9 mouse cellular contexts compared by ENCODE assay signal in the genomic region with DNA sequence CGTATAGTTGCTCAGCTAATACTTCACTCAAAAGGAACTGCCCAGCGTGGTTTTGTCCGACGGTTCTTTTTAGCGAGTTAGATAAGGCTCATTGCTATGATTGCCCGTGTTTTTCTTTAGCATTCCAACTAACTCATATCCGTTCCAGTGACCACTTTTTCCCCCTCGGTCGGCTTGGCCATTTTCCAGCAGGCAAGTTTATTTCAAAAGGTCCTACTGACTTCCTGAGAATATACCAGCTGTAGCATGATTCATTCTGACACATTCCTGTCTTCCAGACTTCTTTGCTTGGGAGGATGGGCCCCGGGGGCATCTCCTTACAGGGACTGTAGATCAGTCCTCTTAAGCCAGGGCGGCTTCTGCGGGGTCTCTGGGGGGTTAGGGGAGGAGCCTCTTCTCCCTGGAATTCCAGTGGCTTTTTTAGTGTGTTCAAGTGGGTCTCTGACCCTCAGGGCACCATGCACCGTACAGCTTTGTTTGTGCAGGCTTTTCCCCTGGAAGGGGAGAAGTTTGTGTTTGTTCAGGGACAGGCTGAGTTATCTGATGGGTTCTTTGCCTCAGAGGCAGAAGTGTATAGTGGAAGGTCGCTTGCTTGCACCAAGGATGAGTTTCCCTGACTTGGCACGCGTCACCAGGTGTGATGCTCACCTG. TPM values are rescaled to one million over a fixed set of nuclear protein-coding genes. Genes with fewer than 3 reads are reported as not detected.
DNase-seq lines count a peak whose midpoint lies in the region; ATAC-seq and TF ChIP-seq lines count a peak whose summit lies in the region.
"Had no signal": no experiment of that assay in that cellular context is flagged by ENCODE, and none has a peak within 500 bp of the region (broad histone marks: within the 10 kb centered on the region; RNA-seq: fewer than 3 reads in every experiment).

No protein-coding gene starts in this region.

- TF ChIP-seq EP300 in heart, adult 2 months (IDR thresholded peaks at IDR 0.05; ENCODE audit: insufficient read depth, low read depth, low read length) = no peak

- 19% methylated on average over 16 of the region's 16 CpGs for WGBS in heart, adult 2 months
- WGBS in forebrain, embryonic 14.5 days = 61% methylated on average over 16 of the region's 16 CpGs

- peak overlapping the region; percentile 13 for H3K27ac ChIP-seq in heart, adult 2 months
- H3K27ac ChIP-seq in forebrain, embryonic 14.5 days (ENCODE audit: low read depth, low read length) = no peak overlapping the region

- TF ChIP-seq CTCF in heart, adult 2 months (IDR thresholded peaks at IDR 0.05) = no peak

- intact Hi-C loops in heart, adult 2 months (cut with DNase I) = no loop called here

- H3K4me1 ChIP-seq in heart, adult 2 months (ENCODE audit: control insufficient read depth, insufficient read depth, low read length) = peaks cover 24% of the 10 kb centered on the region
- peaks cover 5% of the 10 kb centered on the region; the same call in 1 of the 2 replicates for H3K4me1 ChIP-seq in forebrain, embryonic 14.5 days (ENCODE audit: control insufficient read depth, insufficient read depth, low read length)

- H3K79me2 ChIP-seq in heart, adult 2 months (replicated peaks; ENCODE audit: control insufficient read depth, insufficient read depth, low read length) = no peaks in the 10 kb centered on the region; the same call in 1 of the 2 replicates

- ATAC-seq in forebrain, embryonic 14.5 days = no peak

- no peaks in the 10 kb centered on the region for H3K9me3 ChIP-seq in forebrain, embryonic 14.5 days (replicated peaks; ENCODE audit: control insufficient read depth, low read length)

- peak; percentile 49 for DNase-seq in urinary bladder, postnatal 25 days (ENCODE audit: low spot score)
- no peak for DNase-seq in urinary bladder, adult 18-20 months (ENCODE audit: low spot score in 2 of 2)
- peak in 1 of 2 experiments; percentile 58 for DNase-seq in heart, adult 2 months
- peak; percentile 93 for DNase-seq in kidney, postnatal 10 days
- DNase-seq in retina, postnatal 1 day = peak; percentile 63
- DNase-seq in right cerebral cortex, postnatal 4 days = no peak
- DNase-seq in forebrain, embryonic 14.5 days (ENCODE audit: low spot score) = no peak
- DNase-seq in gastrocnemius, adult 18-20 months (ENCODE audit: low spot score) = no peak

- TF ChIP-seq POLR2A in heart, adult 2 months (IDR thresholded peaks at IDR 0.05; ENCODE audit: insufficient read depth, low read depth, low read length) = no peak

- no peaks in the 10 kb centered on the region for H3K27me3 ChIP-seq in heart, adult 2 months (ENCODE audit: control insufficient read depth, insufficient read depth, low read length)
- H3K27me3 ChIP-seq in forebrain, embryonic 14.5 days (replicated peaks; ENCODE audit: control insufficient read depth, insufficient read depth, low read length) = peaks cover 9% of the 10 kb centered on the region

- peaks cover 38% of the 10 kb centered on the region for H3K36me3 ChIP-seq in heart, adult 2 months (ENCODE audit: control insufficient read depth, insufficient read depth, low read length)
- no peaks in the 10 kb centered on the region for H3K36me3 ChIP-seq in forebrain, embryonic 14.5 days (ENCODE audit: control insufficient read depth, insufficient read depth, low read length)

- H3K4me3 ChIP-seq in heart, adult 2 months = no peak overlapping the region
- H3K4me3 ChIP-seq in forebrain, embryonic 14.5 days (ENCODE audit: low read depth, low read length) = no peak overlapping the region

- H3K4me2 ChIP-seq in forebrain, embryonic 14.5 days (ENCODE audit: low read length) = no peak overlapping the region

- H3K9ac ChIP-seq in heart, adult 2 months (ENCODE audit: low read depth, low read length) = no peak overlapping the region
- no peak overlapping the region for H3K9ac ChIP-seq in forebrain, embryonic 14.5 days (ENCODE audit: low read length)

RNA-seq across cellular contexts. Expression of a gene that starts 6.5 kb away (rescaled TPM):
- total RNA-seq in heart, adult 2 months (2021) = 10 to 100 TPM; 55.3 to 58.1 TPM
- polyA plus RNA-seq in heart, adult 2 months (2012; rRNA removed) = 25.1 and 44.1 TPM in 2 replicates
- 13.6 and 17.5 TPM in 2 replicates for polyA plus RNA-seq in forebrain, embryonic 14.5 days (2014; fragmentation: Nextera tagmentation; extraction: Ambion mirVana)
- total RNA-seq in gastrocnemius, adult 18-20 months (2021) = 10 to 100 TPM; 10.8 to 13.2 TPM

RNA-seq across cellular contexts. Expression of a gene that starts 30.9 kb away (rescaled TPM):
- total RNA-seq in heart, adult 2 months (2021) = not detected
- polyA plus RNA-seq in heart, adult 2 months (2012; rRNA removed) = not detected in 2 replicates
- not detected in 2 replicates for polyA plus RNA-seq in forebrain, embryonic 14.5 days (2014; fragmentation: Nextera tagmentation; extraction: Ambion mirVana)
- total RNA-seq in gastrocnemius, adult 18-20 months (2021) = not detected
- polyA plus RNA-seq: neural tube, embryonic 14.5 days had no signal

Comparison
In these comparisons a context has a peak if more than half of its experiments do, and no peak if none do; other contexts are left out.
1. DNase-seq: peak in urinary bladder, postnatal 25 days (single experiment), kidney, postnatal 10 days (single experiment) and retina, postnatal 1 day (single experiment); none in urinary bladder, adult 18-20 months (0 of 2), right cerebral cortex, postnatal 4 days (single experiment), forebrain, embryonic 14.5 days (single experiment) and gastrocnemius, adult 18-20 months (single experiment).